Mouse (Mus musculus) spleen, adult 2 months (tissue): ENCODE results near the gene Anapc15.

Source experiments
- CTCF ChIP-seq: fragments of 200-500 bp; IDR thresholded peaks from 2 replicates; pipeline ENCODE4 v1.5.1; 2011; ENCODE audit warnings: mild to moderate bottlenecking, inconsistent platforms; ENCODE audit not compliant: insufficient read depth, insufficient read length, insufficient replicate concordance; ENCODE audit errors: extremely low read depth
- POLR2A ChIP-seq: fragments of 200-500 bp; IDR thresholded peaks from 2 replicates; pipeline ENCODE4 v1.6.1; 2011; ENCODE audit warnings: low read depth, low read length, inconsistent platforms

- TF ChIP-seq CTCF (no peak), POLR2A (no peak)
Measured at GRCm38 (mm10) chr7:101880855-101881254, 17.3 kb downstream of the Anapc15 start.
